Mouse (Mus musculus): Measurements from ENCODE around the gene Hagh. TPM values are rescaled to one million over a fixed set of nuclear protein-coding genes. Genes with fewer than 3 reads are reported as not detected.

Gene Hagh
- polyA plus RNA-seq, 1 experiment from 2014 or later: 49.7 TPM

- no peak overlapping the region for H3K27ac ChIP-seq
- peaks cover 28% of the 10 kb centered on the region for H3K36me3 ChIP-seq
- H3K27me3 ChIP-seq: peaks cover 8% of the 10 kb centered on the region
- peak overlapping the region; percentile 81 for H3K4me3 ChIP-seq (replicated peaks)
- ATAC-seq: no peak
- H3K9ac ChIP-seq (replicated peaks): peak overlapping the region; percentile 81
- WGBS: 82% methylated on average over 10 of the region's 10 CpGs
- peaks cover 25% of the 10 kb centered on the region for H3K4me1 ChIP-seq (replicated peaks)
- H3K4me2 ChIP-seq (replicated peaks): peak overlapping the region; percentile 94
- H3K9me3 ChIP-seq: no peaks in the 10 kb centered on the region
These were observed 11.6 kb downstream of the Hagh start for GRCm38 (mm10) chr17:24851381-24852125.

DNA sequence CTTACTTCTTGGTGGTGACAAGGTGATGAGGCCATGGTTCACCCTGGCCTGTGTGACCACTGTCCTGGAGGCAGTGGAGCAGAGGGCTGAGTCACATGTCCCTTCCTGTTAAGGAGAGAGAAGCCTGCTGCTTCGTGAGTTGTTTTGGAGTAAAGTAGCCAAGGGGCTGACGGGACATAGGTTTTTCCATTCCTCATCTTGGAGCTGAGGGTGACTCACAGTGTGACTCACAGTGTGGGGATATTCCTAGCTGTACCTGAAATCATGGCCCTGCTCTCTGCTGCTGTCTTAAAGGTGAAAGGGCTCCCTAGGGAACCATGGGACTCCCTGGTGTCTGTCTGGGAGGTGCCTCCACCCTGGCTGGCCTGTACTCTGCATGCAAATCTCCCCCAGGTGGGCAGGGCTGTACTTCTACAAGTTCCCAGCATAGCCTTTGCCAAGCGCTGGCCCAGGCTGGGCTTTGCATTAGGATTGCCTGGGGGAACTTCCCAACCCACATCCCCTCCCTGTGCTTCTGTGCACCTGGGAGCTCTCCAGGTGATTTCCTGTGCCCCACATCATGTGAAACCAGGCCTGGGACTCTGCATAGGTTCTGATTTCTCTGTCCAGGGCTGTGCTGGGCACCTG is 16.0 kb downstream of the Hagh start:
- Histone ChIP-seq H3K27ac (no peak overlapping the region), H3K4me2 (replicated peaks) (no peak overlapping the region), H3K27me3 (peaks cover 8% of the 10 kb centered on the region), H3K36me3 (peaks cover 63% of the 10 kb centered on the region), H3K9me3 (no peaks in the 10 kb centered on the region), H3K4me3 (replicated peaks) (no peak overlapping the region), H3K4me1 (replicated peaks) (peaks cover 9% of the 10 kb centered on the region), H3K9ac (replicated peaks) (no peak overlapping the region)
- no peak for ATAC-seq
- WGBS: 90% methylated on average over 3 of the region's 3 CpGs

DNA sequence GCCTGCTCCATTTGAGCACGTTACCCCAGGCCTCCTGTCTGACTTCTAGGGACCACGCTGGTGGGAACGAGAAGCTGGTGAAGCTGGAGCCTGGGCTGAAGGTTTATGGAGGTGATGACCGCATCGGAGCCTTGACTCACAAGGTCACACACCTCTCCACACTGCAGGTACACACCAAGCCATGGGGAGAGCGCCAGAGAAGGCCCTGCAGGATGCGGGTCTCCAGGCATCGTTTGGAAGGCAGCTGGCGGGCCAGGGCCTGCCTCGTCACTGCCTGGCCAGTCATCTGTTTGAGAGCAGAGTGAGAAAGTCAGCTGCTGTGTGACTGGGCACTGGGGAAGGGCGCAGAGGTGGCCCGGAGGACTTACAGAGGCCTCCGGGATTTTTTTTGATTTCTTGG is 16.6 kb downstream of the Hagh start:
- no peak for ATAC-seq
- no peak overlapping the region for H3K9ac ChIP-seq (replicated peaks)
- no peak overlapping the region for H3K27ac ChIP-seq
- 90% methylated on average over 13 of the region's 13 CpGs for WGBS
- no peaks in the 10 kb centered on the region for H3K9me3 ChIP-seq
- H3K4me1 ChIP-seq (replicated peaks): peaks cover 3% of the 10 kb centered on the region; the same call in 1 of the 2 replicates
- H3K36me3 ChIP-seq: peaks cover 69% of the 10 kb centered on the region
- no peak overlapping the region for H3K4me2 ChIP-seq (replicated peaks)
- peaks cover 3% of the 10 kb centered on the region for H3K27me3 ChIP-seq
- H3K4me3 ChIP-seq (replicated peaks): no peak overlapping the region

DNA sequence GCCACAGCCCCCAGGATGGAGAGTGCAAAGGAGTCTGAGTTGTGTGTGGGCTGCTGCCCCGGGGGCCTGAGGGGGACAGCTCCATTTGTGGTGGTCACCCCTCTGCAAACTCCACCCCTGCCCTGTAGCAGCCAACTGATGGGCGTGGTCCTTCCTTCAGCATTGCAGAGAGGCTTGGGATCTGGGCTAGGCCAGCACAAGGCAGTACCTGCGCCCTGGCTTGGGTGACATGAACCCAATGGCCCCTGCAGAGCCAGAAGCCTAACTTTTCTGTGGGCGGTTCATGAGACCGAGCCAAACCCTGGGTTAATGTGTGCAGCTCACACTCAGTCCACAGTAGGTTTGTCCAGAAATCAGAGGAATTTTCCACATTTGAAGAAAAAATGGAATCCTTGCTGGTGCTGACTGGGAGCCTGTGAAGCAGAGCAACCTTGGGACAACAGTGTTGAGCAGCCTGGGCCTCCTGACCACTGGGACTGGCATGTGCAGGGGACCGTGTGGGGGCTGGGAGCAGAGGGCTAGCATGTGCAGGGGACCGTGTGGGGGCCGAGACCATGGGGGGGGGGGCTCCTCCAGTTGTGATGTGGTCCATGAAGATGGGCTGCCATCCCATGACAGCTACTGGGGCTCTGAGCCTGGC is 18.0 kb downstream of the Hagh start:
- peaks cover 78% of the 10 kb centered on the region for H3K36me3 ChIP-seq

DNA sequence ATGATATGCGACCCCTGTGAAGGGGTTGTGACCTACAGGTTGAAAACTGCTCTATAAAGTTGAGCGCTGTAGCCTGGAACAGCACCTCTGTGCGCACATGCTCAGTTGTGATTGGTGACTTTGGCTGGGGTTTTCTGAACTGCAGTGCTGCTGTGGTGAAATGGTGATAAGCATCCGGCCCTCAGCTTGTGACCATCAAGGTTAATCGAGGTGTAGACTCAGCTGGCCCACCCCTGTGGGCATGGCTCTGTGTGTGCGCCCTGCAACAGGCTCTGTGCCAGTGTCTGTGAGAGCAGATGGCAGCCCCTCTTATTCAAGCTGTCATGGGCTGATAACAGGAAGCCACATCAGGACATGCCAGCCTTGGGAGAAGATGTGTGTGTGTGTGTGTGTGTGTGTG is 19.0 kb downstream of the Hagh start:
- H3K9ac ChIP-seq (replicated peaks): no peak overlapping the region
- ATAC-seq: no peak
- H3K36me3 ChIP-seq: peaks cover 77% of the 10 kb centered on the region
- H3K4me2 ChIP-seq (replicated peaks): no peak overlapping the region
- H3K4me1 ChIP-seq (replicated peaks): no peaks in the 10 kb centered on the region
- H3K27me3 ChIP-seq: no peaks in the 10 kb centered on the region
- no peaks in the 10 kb centered on the region for H3K9me3 ChIP-seq
- H3K4me3 ChIP-seq (replicated peaks): no peak overlapping the region
- 91% methylated on average over 6 of the region's 6 CpGs for WGBS
- no peak overlapping the region for H3K27ac ChIP-seq

More for the DNA sequence above, 18.0 kb downstream of the Hagh start:
- no peak overlapping the region for H3K4me2 ChIP-seq (replicated peaks)
- 86% methylated on average over 8 of the region's 8 CpGs for WGBS
- no peak overlapping the region for H3K27ac ChIP-seq
- no peaks in the 10 kb centered on the region for H3K4me1 ChIP-seq (replicated peaks)
- no peak for ATAC-seq
- no peaks in the 10 kb centered on the region for H3K27me3 ChIP-seq
- no peaks in the 10 kb centered on the region for H3K9me3 ChIP-seq
- H3K4me3 ChIP-seq (replicated peaks): no peak overlapping the region
- no peak overlapping the region for H3K9ac ChIP-seq (replicated peaks)

GRCm38 (mm10) chr17:24860076-24860475 is 20.1 kb downstream of the Hagh start:
- no peak overlapping the region for H3K4me3 ChIP-seq (replicated peaks)
- H3K4me1 ChIP-seq (replicated peaks): no peaks in the 10 kb centered on the region
- no peak overlapping the region for H3K27ac ChIP-seq
- H3K36me3 ChIP-seq: peaks cover 83% of the 10 kb centered on the region
- no peak for ATAC-seq
- 96% methylated on average over 8 of the region's 8 CpGs for WGBS
- H3K27me3 ChIP-seq: no peaks in the 10 kb centered on the region
- H3K9me3 ChIP-seq: no peaks in the 10 kb centered on the region
- H3K9ac ChIP-seq (replicated peaks): no peak overlapping the region
- H3K4me2 ChIP-seq (replicated peaks): no peak overlapping the region

- Histone ChIP-seq H3K36me3 (peaks cover 80% of the 10 kb centered on the region), H3K4me3 (replicated peaks) (no peak overlapping the region), H3K27me3 (no peaks in the 10 kb centered on the region), H3K27ac (no peak overlapping the region), H3K4me1 (replicated peaks) (no peaks in the 10 kb centered on the region), H3K4me2 (replicated peaks) (no peak overlapping the region), H3K9me3 (no peaks in the 10 kb centered on the region), H3K9ac (replicated peaks) (no peak overlapping the region)
- ATAC-seq: no peak
- WGBS: 88% methylated on average over 3 of the region's 3 CpGs
These were observed 21.8 kb downstream of the Hagh start for GRCm38 (mm10) chr17:24861785-24862184.

DNA sequence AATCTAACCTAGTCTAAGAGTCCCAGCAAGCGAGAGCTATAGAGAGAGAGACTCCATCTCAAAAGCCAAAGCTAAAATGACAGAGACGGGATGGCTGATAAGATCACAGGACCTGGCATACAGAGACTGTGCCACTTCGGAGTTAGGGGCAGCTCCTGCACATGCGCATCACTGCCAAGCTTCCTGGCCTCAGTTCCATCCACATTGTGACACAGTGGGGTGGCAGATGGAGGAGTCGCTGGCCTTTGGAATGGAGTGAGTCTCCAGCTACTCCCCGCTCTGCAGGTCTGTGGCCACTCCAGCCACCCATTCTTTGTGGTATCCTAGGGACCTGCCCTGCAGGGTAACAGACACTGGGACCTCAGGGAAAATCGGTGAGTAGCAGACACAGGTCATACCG is 25.8 kb downstream of the Hagh start, which contains the start of gene Igfals:
TSS of gene Igfals (plus strand) at position 222 of the 400 bp plus-strand sequence.
- WGBS: 89% methylated on average over 8 of the region's 8 CpGs
- H3K36me3 ChIP-seq: peaks cover 50% of the 10 kb centered on the region
- no peak within 1 kb of the TSS for H3K4me2 ChIP-seq (replicated peaks)
- no peak within 1 kb of the TSS for H3K4me3 ChIP-seq (replicated peaks)
- no peak for ATAC-seq
- no peak within 1 kb of the TSS for H3K27ac ChIP-seq
- no peak within 1 kb of the TSS for H3K9ac ChIP-seq (replicated peaks)
- H3K9me3 ChIP-seq: no peaks in the 10 kb centered on the region
- H3K4me1 ChIP-seq (replicated peaks): no peaks in the 10 kb centered on the region
- H3K27me3 ChIP-seq: no peaks in the 10 kb centered on the region

DNA sequence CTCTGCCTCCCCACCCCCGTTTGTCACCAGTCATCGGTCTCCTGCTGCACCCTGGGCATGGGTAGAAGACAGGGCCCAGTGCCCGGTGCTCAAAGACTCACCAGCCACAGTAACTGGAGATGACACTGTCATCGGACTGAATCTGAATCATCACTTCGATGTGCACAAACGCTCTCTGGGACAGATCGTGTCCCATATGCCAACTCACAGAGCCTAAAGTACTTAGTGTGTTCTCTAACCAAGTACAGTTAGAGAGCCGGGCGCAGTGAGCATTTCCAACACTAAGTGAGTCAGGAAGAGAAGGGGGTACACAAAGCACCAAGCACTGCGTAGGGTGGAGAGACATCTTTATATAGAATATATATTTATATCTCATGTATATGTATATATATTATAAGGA is 28.0 kb downstream of the Hagh start:
- Histone ChIP-seq H3K27ac (no peak overlapping the region), H3K4me1 (replicated peaks) (no peaks in the 10 kb centered on the region), H3K9me3 (no peaks in the 10 kb centered on the region), H3K4me3 (replicated peaks) (no peak overlapping the region), H3K36me3 (peaks cover 28% of the 10 kb centered on the region), H3K9ac (replicated peaks) (no peak overlapping the region), H3K4me2 (replicated peaks) (no peak overlapping the region), H3K27me3 (no peaks in the 10 kb centered on the region)
- no peak for ATAC-seq
- 92% methylated on average over 10 of the region's 10 CpGs for WGBS

DNA sequence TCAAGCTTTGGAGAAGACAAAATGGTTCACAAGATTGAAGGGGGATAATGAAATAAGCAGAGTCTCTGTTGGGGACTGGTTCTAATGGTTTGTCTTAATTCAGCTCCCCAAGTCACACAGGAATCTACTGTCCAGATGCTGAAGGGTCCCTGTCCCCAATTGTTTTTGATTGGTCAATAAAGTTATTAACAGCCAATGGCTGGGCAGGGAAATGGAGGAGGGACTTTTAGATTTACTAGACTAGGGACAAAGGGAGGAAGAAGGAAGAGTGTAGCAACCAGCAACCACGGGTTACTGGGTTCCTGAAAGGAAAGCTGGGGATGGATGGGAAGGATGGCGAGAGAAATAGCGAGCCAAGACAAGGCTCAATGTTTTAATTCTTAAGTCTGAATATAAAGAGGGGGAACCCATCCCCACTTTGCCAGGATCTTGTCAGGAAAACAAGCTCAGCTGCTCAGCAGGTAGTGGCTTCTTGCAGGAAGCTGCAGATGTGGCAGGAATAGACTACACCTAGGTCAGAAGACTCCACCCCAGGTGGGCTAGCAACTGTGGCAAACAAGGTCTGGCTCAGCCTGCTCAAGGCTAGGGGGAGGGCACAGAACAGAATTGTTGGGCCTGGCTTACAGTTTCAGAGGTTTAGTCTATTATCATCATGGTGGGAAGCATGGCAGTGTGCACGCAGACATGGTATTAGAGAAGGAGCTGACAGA is 33.9 kb downstream of the Hagh start:
- Histone ChIP-seq H3K4me1 (replicated peaks) (no peaks in the 10 kb centered on the region), H3K27me3 (no peaks in the 10 kb centered on the region), H3K4me3 (replicated peaks) (no peak overlapping the region), H3K36me3 (no peaks in the 10 kb centered on the region), H3K9me3 (no peaks in the 10 kb centered on the region), H3K27ac (no peak overlapping the region), H3K9ac (replicated peaks) (no peak overlapping the region), H3K4me2 (replicated peaks) (no peak overlapping the region)
- ATAC-seq: no peak
- 58% methylated on average over 4 of the region's 4 CpGs for WGBS

DNA sequence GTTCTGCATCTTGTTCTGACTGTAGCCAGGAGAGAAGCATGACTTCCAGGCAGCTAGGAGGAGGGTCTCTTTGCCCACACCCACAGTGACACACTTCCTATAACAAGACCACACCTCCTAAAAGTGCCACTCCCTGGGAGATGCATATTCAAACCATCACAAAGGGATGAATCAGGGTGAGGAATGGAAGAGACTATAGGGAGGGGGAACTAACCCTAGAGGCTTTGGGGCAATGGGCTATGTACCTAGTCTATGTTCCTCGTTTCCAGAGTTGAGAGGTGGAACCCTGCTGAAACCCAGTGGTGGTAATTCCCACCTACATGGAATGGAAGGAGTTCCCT is 34.4 kb downstream of the Hagh start:
- Histone ChIP-seq H3K9ac (replicated peaks) (no peak overlapping the region), H3K9me3 (no peaks in the 10 kb centered on the region), H3K4me2 (replicated peaks) (no peak overlapping the region), H3K27me3 (no peaks in the 10 kb centered on the region), H3K27ac (no peak overlapping the region), H3K36me3 (no peaks in the 10 kb centered on the region), H3K4me3 (replicated peaks) (no peak overlapping the region), H3K4me1 (replicated peaks) (no peaks in the 10 kb centered on the region)
- ATAC-seq: no peak
- WGBS: 42% methylated on average over 1 of the region's 1 CpGs

GRCm38 (mm10) chr17:24874989-24875388 is 35.0 kb downstream of the Hagh start:
- no peak overlapping the region for H3K27ac ChIP-seq
- no peaks in the 10 kb centered on the region for H3K9me3 ChIP-seq
- ATAC-seq: no peak
- no peaks in the 10 kb centered on the region for H3K36me3 ChIP-seq
- WGBS: 73% methylated on average over 8 of the region's 8 CpGs
- no peaks in the 10 kb centered on the region for H3K27me3 ChIP-seq
- H3K4me1 ChIP-seq (replicated peaks): no peaks in the 10 kb centered on the region
- H3K4me2 ChIP-seq (replicated peaks): no peak overlapping the region
- H3K4me3 ChIP-seq (replicated peaks): no peak overlapping the region
- no peak overlapping the region for H3K9ac ChIP-seq (replicated peaks)

Data from midbrain, embryonic 13.5 days (tissue).